Mouse (Mus musculus) WW6 (cell line): Measurements from ENCODE around the gene Klc4.
A peak's percentile ranks its signal among the peaks of the same experiment; 100 is the strongest.

ENCODE experiments used
- DNase-seq: peaks from one replicate; pipeline ENCODE4 v3.0.0-alpha.2; 2013; ENCODE audit warnings: low read depth, low spot score

The Klc4 gene

GRCm38 (mm10) chr17:46645561-46646321 is at the start of gene Klc4, which contains the start of gene Mrpl2:
TSS of gene Klc4 (minus strand) at chr17:46646022.
TSS of gene Mrpl2 (plus strand) at chr17:46646229.
- peak; percentile 97 for DNase-seq

GRCm38 (mm10) chr17:46694517-46695063 is 48.8 kb upstream of the Klc4 start:
- no peak for DNase-seq

GRCm38 (mm10) chr17:46691390-46691789 is 45.6 kb upstream of the Klc4 start:
- no peak for DNase-seq

GRCm38 (mm10) chr17:46690665-46691064 is 44.8 kb upstream of the Klc4 start:
- no peak for DNase-seq

GRCm38 (mm10) chr17:46685913-46686312 is 40.1 kb upstream of the Klc4 start:
- DNase-seq, result no peak

- DNase-seq, result peak; percentile 61
Observed at GRCm38 (mm10) chr17:46682654-46683389, 37.0 kb upstream of the Klc4 start.

GRCm38 (mm10) chr17:46681466-46682118 is 35.8 kb upstream of the Klc4 start:
- DNase-seq, result no peak

GRCm38 (mm10) chr17:46680760-46681373 is 35.0 kb upstream of the Klc4 start, which contains the start of gene Klhdc3:
TSS of gene Klhdc3 (minus strand) at chr17:46680914.
- DNase-seq, result peak; percentile 95

GRCm38 (mm10) chr17:46679843-46680759 is 34.3 kb upstream of the Klc4 start:
- peak; percentile 31 for DNase-seq

- no peak for DNase-seq
Observed at GRCm38 (mm10) chr17:46678911-46679310, 33.1 kb upstream of the Klc4 start.

GRCm38 (mm10) chr17:46678416-46678815 is 32.6 kb upstream of the Klc4 start, which contains the start of gene Mea1:
TSS of gene Mea1 (plus strand) at chr17:46678793.
- DNase-seq, result no peak

- no peak for DNase-seq
Observed at GRCm38 (mm10) chr17:46674530-46675283, 28.9 kb upstream of the Klc4 start.

- DNase-seq, result peak; percentile 84
Observed at GRCm38 (mm10) chr17:46673850-46674529, 28.2 kb upstream of the Klc4 start, which contains the start of gene Rrp36. TSS of gene Rrp36 (minus strand) at chr17:46674352.

GRCm38 (mm10) chr17:46669911-46670310 is 24.1 kb upstream of the Klc4 start:
- DNase-seq, result no peak

- no peak for DNase-seq
Observed at GRCm38 (mm10) chr17:46667712-46668111, 21.9 kb upstream of the Klc4 start.

GRCm38 (mm10) chr17:46662730-46663129 is 16.9 kb upstream of the Klc4 start:
- DNase-seq, result no peak

GRCm38 (mm10) chr17:46661981-46662380 is 16.2 kb upstream of the Klc4 start:
- DNase-seq, result no peak

GRCm38 (mm10) chr17:46661351-46661750 is 15.5 kb upstream of the Klc4 start:
- no peak for DNase-seq

GRCm38 (mm10) chr17:46656054-46656453 is 10.2 kb upstream of the Klc4 start:
- no peak for DNase-seq
